Mouse (Mus musculus): Measurements from ENCODE around the gene Tmem81.

Tmem81 gene

DNA sequence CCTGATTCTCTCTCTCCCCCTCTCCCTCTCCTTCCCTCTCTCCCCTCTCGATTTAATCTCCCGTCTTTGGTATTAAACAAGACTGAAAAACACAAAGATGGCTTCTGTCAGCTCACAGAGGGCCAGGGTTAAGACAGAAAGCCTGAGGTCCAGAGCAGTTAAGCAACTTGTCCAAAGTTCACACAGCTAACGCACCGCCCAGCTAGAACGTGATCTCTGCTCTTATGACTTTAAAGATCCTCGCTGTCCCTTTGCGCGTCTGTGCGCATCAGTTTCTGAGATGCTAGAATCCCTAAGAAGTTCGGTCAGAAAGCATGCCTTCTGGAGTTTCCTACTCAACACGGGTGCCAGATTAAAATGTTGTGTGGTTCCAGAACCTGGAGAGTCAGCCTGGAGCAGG is 13.7 kb downstream of the Tmem81 start:
- DNase-seq (ENCODE audit: low spot score), result no peak

- no peak for DNase-seq (ENCODE audit: low spot score)
These were observed 14.7 kb downstream of the Tmem81 start for GRCm38 (mm10) chr1:132520764-132521163.

- peak; percentile 46 for DNase-seq (ENCODE audit: low spot score)
These were observed 17.0 kb downstream of the Tmem81 start for GRCm38 (mm10) chr1:132523048-132523447.

- no peak for DNase-seq (ENCODE audit: low spot score)
These were observed 17.9 kb downstream of the Tmem81 start for GRCm38 (mm10) chr1:132523920-132524319.

- DNase-seq (ENCODE audit: low spot score), result peak; percentile 80
These were observed 19.8 kb downstream of the Tmem81 start for GRCm38 (mm10) chr1:132525832-132526231.

DNA sequence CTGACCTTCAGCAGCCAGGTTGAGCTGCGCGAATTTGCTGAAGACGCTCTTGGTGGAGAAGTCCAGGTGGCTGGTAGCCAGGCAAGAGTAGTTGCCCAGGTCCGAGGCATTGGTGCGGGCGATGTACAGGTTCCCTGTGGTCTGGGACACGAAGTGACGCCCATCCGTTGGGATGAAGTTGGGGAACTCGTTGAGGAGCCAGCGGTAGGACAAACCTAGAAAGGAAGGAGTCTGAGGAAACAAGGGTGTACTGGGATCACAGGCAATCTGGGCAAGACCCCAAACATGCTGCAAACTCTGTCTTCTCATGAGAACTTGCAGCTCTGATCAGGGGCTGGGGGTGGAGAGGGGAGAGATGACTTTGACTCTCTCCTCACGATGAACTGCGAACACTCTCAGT is 22.0 kb downstream of the Tmem81 start:
- DNase-seq (ENCODE audit: low spot score), result no peak

DNA sequence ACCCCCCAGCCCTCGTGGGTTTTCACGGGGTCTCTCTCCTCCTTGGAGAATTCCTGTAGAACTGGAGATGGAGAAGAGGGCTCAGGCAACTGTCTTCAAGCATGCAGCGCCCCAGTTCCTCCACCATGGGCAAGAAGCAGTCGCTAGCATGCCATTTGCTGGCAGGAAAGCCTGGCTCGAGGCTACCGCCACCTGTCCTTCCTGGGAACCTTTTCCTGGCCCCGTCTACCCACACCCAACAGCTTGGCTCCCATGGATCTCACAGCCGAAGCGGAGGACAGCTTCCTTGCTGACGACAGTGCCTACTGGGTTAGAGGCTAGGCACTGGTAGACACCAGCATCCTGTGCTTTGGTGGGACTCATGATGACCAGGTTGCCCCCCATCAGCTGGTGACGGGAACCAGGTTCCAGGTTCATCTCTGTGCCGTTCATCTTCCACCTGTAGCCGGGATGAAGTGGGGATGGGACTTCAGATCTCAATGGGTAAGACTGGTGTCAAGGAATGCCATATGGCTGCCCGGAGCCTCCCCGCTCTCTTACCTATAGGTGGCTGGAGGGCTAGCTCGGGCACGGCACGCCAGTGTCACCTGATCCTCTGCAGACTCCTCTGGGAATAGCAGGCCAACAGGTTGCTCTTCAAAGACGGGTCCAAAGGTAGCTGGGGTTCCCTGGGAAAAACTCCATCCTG is 22.8 kb downstream of the Tmem81 start:
- DNase-seq (ENCODE audit: low spot score), result no peak

GRCm38 (mm10) chr1:132530631-132531191 is 24.7 kb downstream of the Tmem81 start:
- peak; percentile 88 for DNase-seq (ENCODE audit: low spot score)

DNA sequence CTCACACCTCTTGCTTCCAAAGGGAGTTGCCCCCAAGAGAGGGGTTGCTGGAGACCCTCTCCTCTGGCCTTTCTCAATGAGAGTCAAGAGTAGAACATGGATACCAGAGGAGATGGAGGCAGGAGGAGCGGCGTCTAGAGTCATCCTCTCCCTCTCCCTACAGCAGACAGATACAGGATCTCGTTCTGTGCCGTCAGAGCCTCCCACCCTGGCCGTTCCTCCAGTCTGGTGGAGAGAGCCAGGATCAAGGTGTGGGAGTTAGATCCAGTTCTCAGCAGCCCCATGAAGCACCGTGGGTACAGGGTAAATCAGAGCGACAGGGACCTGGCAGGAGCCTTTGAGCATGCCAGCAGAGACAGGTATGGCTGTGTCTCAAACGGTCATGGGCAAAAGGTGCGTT is 26.5 kb downstream of the Tmem81 start:
- no peak for DNase-seq (ENCODE audit: low spot score)

DNA sequence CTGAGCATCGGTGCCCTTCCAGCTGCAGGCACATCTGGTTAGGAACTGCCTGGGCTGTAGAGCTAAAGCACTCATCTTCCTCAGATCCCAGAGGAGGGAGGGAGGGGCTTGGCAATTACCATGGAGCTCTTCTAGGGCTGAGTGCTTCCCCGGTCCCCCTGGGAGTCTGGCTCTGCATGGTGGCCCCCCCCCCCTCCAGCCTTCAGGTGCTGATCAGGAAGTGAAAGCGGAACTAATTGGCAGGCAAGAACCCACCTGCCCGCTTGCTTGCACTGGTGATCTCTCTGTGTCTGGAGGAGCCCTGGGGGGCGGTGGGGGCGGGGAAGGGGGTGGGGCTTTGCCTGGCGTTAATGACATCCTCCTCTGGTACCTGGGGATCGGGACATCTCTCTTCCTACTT is 27.8 kb downstream of the Tmem81 start:
- no peak for DNase-seq (ENCODE audit: low spot score)

DNA sequence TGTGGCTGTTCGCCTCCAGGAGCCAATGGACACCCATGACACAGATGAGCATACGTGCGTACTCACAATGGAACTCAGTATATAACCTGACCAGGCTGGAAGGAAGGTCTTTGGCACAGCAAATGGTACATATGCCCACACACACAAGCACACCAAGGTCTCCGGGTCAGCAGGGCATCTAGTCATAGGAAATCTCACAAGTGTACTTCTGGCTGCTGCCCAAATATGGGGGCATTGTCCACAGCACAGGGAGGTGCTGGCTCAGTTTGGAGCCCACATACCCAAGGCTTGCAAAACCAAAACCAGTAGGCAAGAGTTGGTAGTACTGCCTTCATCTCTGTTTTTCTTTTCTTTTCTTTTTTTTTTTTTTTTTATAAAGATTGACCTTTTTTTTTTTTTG is 29.5 kb downstream of the Tmem81 start:
- no peak for DNase-seq (ENCODE audit: low spot score)

DNA sequence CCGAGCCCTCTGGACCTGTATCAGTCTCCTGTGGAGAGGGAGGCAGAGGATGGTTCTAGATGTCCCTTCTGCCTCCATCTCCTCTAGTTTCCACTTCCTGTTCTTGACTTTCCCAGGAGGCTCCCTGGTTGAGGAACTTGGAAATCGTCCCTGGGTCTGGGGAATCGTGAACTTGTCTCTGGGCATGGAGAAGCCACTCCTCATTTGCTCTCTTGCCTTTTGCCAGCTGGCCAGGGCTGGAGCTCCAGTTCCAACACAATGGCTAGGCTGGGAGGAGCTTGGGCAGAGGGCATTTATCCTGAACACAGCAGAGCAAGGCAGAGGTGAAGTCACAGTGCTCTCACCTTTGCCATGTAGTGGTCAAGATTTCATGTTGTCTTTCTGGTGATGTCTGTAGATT is 30.4 kb downstream of the Tmem81 start:
- DNase-seq (ENCODE audit: low spot score), result no peak

DNA sequence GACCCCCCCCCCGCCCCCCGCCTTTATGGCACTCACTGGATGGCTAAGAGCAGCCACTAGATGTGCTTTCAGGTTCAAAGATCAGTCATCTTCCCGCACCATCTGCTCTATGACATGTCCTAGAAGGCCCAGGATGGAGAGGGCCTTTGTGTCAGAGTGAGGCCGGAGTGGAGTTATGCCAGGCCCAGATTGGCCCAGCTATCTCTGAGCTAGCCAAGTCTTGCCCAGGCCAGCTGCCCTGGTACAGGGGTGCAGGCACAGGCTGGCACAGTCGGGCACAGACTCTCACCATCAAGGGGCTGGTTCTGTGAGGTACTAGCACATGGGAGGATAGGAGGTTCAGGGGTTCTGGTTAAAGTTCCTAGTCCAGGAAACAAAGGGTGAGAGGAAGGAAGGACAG is 31.7 kb downstream of the Tmem81 start:
- DNase-seq (ENCODE audit: low spot score), result no peak

DNA sequence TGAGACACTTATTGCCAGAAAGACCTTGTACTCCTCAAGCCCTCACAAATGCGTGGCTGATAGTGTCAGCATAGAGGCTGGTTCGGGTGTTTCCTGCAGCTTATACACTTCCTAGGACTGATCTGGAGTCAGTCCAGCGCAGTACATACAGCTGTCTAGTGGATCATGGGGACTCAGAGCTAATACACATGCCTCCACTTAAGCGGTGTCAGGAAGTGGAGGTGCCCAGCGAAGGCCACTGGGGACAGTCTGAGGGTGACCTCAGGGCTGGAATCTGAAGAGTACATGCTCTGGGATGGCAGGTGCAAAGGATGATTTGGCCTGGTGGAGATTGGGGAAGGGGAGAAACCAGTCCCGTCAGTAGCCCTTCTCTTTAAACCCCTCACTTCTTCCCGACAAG is 34.7 kb downstream of the Tmem81 start:
- DNase-seq (ENCODE audit: low spot score), result no peak

DNA sequence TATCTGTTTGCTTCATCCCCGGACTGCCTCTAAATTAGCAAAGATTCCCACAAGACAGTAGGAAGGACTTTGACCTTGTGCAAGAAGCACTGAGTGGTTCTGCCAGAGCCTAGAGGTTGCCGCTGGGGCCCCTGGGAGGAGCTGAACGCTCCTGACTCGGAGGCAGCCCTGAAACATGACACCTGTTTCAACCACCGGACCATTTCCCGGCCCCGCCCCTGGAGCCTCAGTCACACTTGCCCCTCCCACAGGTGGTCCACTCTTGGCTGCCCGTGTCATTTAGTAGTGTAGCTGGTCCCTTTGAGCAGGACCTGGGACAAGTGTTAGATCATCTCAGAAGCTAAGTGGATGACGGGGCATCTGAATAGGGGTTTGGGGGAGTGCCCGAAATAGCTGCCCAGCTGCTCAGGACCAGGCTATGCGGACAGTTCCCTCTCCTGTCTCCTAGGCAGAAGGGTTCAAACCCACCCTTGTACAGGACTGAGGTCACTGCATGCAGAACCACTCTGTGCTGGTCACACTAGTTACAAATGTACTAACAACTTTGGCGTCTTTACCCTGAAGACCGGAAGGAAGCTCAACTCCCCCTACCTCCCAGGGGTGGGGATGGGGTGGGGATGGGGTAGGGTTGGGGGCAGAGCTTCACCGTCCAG is 35.3 kb downstream of the Tmem81 start:
- DNase-seq (ENCODE audit: low spot score), result no peak

GRCm38 (mm10) chr1:132541824-132542599 is 36.0 kb downstream of the Tmem81 start:
- no peak for DNase-seq (ENCODE audit: low spot score)

GRCm38 (mm10) chr1:132542762-132543306 is 36.8 kb downstream of the Tmem81 start, which contains the start of gene Cntn2:
Gene Cntn2, minus strand, starts transcription at chr1:132543256.
- DNase-seq (ENCODE audit: low spot score), result peak; percentile 82

GRCm38 (mm10) chr1:132543789-132544188 is 37.8 kb downstream of the Tmem81 start:
- peak; percentile 62 for DNase-seq (ENCODE audit: low spot score)

DNA sequence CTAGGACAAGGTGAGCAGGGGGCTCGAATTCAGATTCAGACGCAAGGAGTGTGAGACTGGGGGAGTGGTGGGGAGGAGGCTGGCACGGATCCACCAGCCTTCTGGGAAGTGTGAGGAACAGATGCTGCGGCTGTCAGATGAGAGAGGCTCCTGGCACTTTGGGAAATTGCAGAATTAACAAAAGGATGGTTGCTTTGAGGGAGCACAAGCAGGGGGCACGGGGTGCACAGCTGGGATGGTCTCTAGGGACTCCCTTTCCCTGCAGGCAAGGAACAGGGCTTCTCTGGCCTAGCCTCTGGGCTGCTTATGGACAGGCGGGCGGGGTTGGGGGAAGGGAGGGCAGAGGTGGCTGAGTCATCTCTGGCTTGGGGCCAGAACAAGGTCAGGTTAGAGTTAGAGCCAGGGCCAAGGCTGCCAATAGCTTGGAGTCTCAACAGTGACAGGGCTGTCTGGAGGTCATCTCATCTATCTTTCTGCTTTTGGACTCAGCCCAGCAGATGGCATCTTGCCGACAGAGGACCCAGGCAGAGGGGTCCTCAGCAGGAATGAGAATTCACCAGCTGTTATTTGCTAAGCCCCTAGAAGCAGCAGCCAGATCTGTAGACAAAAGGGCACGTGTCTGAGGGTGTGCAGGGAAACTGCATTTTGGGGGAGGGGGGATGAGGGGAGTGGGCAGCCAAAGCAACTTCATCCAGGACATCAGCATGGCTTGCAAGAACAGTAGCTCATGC is 52.0 kb downstream of the Tmem81 start:
- peak; percentile 86 for DNase-seq (ENCODE audit: low spot score)
